Mouse (Mus musculus) embryo, embryonic 10.5 days (tissue): ENCODE results near the gene Mfap1b.

Source experiments
- DNase-seq: peaks from one replicate; pipeline ENCODE4 v3.0.0-alpha.2; 2015; ENCODE audit warnings: low spot score

The Mfap1b gene

GRCm38 (mm10) chr2:121434854-121435253 lies 39.0 kb downstream of the Mfap1b start:
- peak; percentile 58 for DNase-seq

GRCm38 (mm10) chr2:121425890-121426289 lies 48.0 kb downstream of the Mfap1b start:
- no peak for DNase-seq

GRCm38 (mm10) chr2:121423166-121423565 lies 50.7 kb downstream of the Mfap1b start:
- no peak for DNase-seq

GRCm38 (mm10) chr2:121418476-121418875 lies 55.4 kb downstream of the Mfap1b start:
- no peak for DNase-seq

- DNase-seq = no peak
Observed at GRCm38 (mm10) chr2:121416356-121416755, 57.5 kb downstream of the Mfap1b start.

- DNase-seq = no peak
Observed at GRCm38 (mm10) chr2:121415591-121415990, 58.3 kb downstream of the Mfap1b start.

- DNase-seq = no peak
Observed at GRCm38 (mm10) chr2:121415103-121415502, 58.8 kb downstream of the Mfap1b start.

- DNase-seq = peak; percentile 64
Observed at GRCm38 (mm10) chr2:121414139-121414685, 59.7 kb downstream of the Mfap1b start.

- peak; percentile 97 for DNase-seq
Observed at GRCm38 (mm10) chr2:121413387-121414042, 60.4 kb downstream of the Mfap1b start, which contains the start of the genes Pdia3 and Catsper2. Gene Pdia3, plus strand, starts transcription at chr2:121413775. Gene Catsper2, minus strand, starts transcription at chr2:121413792.

- no peak for DNase-seq
Observed at GRCm38 (mm10) chr2:121412843-121413386, 61.0 kb downstream of the Mfap1b start.
